Mouse (Mus musculus) spleen, adult 2 months (tissue): ENCODE measurements around the gene Zfp365.

Source experiments
- CTCF ChIP-seq: fragments of 200-500 bp; IDR thresholded peaks from 2 replicates; pipeline ENCODE4 v1.5.1; 2011; ENCODE audit warnings: mild to moderate bottlenecking, inconsistent platforms; ENCODE audit not compliant: insufficient read depth, insufficient read length, insufficient replicate concordance; ENCODE audit errors: extremely low read depth
- POLR2A ChIP-seq: fragments of 200-500 bp; IDR thresholded peaks from 2 replicates; pipeline ENCODE4 v1.6.1; 2011; ENCODE audit warnings: low read depth, low read length, inconsistent platforms

DNA sequence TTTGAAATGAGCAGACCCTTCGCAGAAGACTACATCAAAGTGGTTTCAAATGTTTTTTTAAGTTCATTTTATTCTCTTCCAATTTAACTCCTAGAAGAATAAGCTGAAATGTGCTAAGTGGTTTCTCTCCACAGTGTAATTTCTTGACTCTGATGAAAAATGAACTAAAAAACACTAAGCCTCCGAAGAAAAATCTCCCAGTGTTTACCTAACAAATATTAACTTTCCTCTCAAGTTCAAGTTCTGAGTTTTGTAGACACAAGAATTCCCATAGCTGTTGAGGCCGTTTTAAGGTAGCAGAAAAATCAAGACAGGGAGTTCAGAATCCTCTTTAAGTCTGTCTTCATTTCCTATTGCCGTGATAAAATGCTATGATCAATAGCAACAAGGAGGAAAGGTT is 39.2 kb upstream of the Zfp365 start:
- TF ChIP-seq CTCF (no peak), POLR2A (no peak)
